Mouse (Mus musculus) erythroblast, embryonic 14.5 days (primary cell): ENCODE data around the gene B3gnt3.

Experiments used
- GATA1 ChIP-seq: IDR thresholded peaks from 2 replicates; pipeline ENCODE4 v1.6.1; 2012; ENCODE audit warnings: low read length, inconsistent platforms, mixed read lengths
- TAL1 ChIP-seq: IDR thresholded peaks from 3 replicates; pipeline ENCODE4 v1.6.1; 2012; ENCODE audit warnings: low read length, inconsistent platforms, mixed read lengths

GRCm38 (mm10) chr8:71701414-71702086 is at the start of gene B3gnt3:
- no peak for TF ChIP-seq GATA1
- TF ChIP-seq TAL1 = no peak
